Mouse (Mus musculus) Patski (cell line): ENCODE data around the gene Ptges3. TPM values are rescaled to one million over a fixed set of nuclear protein-coding genes. Genes with fewer than 3 reads are reported as not detected.

Source experiments
- ATAC-seq: fragments of 100-300 bp; one replicate; pipeline ENCODE4 v1.8.0; 2021
- CTCF ChIA-PET: fragments of 350-600 bp; sonication (Branson Sonifier 250); formaldehyde crosslinking; loops from one replicate; lab custom pipeline; 2022; ENCODE audit warnings: inconsistent platforms; lab: Charles Lee
- POLR2A ChIA-PET: fragments of 350-600 bp; sonication (Branson Sonifier 250); formaldehyde crosslinking; loops from one replicate; lab custom pipeline; 2022; ENCODE audit warnings: antibody characterized with exemption, inconsistent platforms; lab: Charles Lee
- DNase-seq: peaks from one replicate; pipeline ENCODE4 v3.0.0-alpha.2; 2011; ENCODE audit warnings: low read depth, low spot score
- H3K27me3 ChIP-seq: fragments of 371-371 bp; one replicate; pipeline ENCODE4 v1.5.1; 2021
- CTCF ChIP-seq: fragments of 100-300 bp; IDR thresholded peaks from one replicate; pipeline ENCODE4 v1.5.1; 2021
- in situ Hi-C: fragments of 300-500 bp; cut with MboI; formaldehyde crosslinking; loops from 3 replicates; pipeline ENCODE4 v1.11.1; 2018; ENCODE audit warnings: low pct_unique_long_range_greater_than_20kb, mixed read lengths
- polyA plus RNA-seq: library from polyadenylated mRNA; unstranded; gene quantifications from one replicate; pipeline ENCODE4 v1.2.3, GENCODE M21; 2021

The Ptges3 gene
- polyA plus RNA-seq, 1 experiment from 2014 or later, result 141 TPM

GRCm38 (mm10) chr10:128090651-128091563 lies 32.2 kb downstream of the Ptges3 start:
- no peaks in the 10 kb centered on the region for H3K27me3 ChIP-seq
- no peak for TF ChIP-seq CTCF
- DNase-seq, result no peak
- in situ Hi-C loops, result no loop called here
- POLR2A ChIA-PET, result interaction anchor here (0.6 to 2.9 kb wide), 3 partner anchors 7 to 101 kb away, joined by 3 to 20 read pairs (median 3); partner anchors contain the start of gene Atp5b
- CTCF ChIA-PET, result interaction anchor here (0.9 to 4.7 kb wide), 14 partner anchors 14 to 101 kb away, joined by 3 to 44 read pairs (median 4); no protein-coding TSS in a partner anchor
- ATAC-seq, result peak; percentile 37

GRCm38 (mm10) chr10:128091564-128092505 lies 33.1 kb downstream of the Ptges3 start, which contains the start of gene Baz2a:
TSS of gene Baz2a (plus strand) at chr10:128091577.
- TF ChIP-seq CTCF, result no peak
- no peaks in the 10 kb centered on the region for H3K27me3 ChIP-seq
- CTCF ChIA-PET, result interaction anchor here (1.0 to 4.7 kb wide), 12 partner anchors 13 to 100 kb away, joined by 3 to 44 read pairs (median 6); no protein-coding TSS in a partner anchor
- POLR2A ChIA-PET, result interaction anchor here (0.8 to 2.9 kb wide), 5 partner anchors 8 to 100 kb away, joined by 3 to 20 read pairs (median 4); partner anchors contain the start of gene Atp5b
- peak; percentile 7 for ATAC-seq
- in situ Hi-C loops, result no loop called here
- DNase-seq, result no peak

GRCm38 (mm10) chr10:128092506-128093495 lies 34.0 kb downstream of the Ptges3 start:
- DNase-seq, result no peak
- ChIA-PET POLR2A (interaction anchor here (0.6 to 2.9 kb wide), 5 partner anchors 9 to 252 kb away, joined by 3 to 20 read pairs (median 4); partner anchors contain the start of gene Atp5b), CTCF (interaction anchor here (0.6 to 4.7 kb wide), 7 partner anchors 10 to 253 kb away, joined by 3 to 44 read pairs (median 6); partner anchors contain the start of gene Atp5b)
- TF ChIP-seq CTCF, result no peak
- peak; percentile 49 for ATAC-seq
- H3K27me3 ChIP-seq, result no peaks in the 10 kb centered on the region
- in situ Hi-C loops, result no loop called here

- CTCF ChIA-PET, result interaction anchor here (0.6 to 4.7 kb wide), 4 partner anchors 11 to 252 kb away, joined by 3 to 44 read pairs (median 3); partner anchors contain the start of gene Atp5b
- TF ChIP-seq CTCF, result no peak
- POLR2A ChIA-PET, result interaction anchor here (0.6 to 2.9 kb wide), 7 partner anchors 10 to 83 kb away, joined by 3 to 20 read pairs (median 4); partner anchors contain the start of genes Atp5b and Naca
- ATAC-seq, result no peak
- in situ Hi-C loops, result no loop called here
- no peaks in the 10 kb centered on the region for H3K27me3 ChIP-seq
- no peak for DNase-seq
Observed at GRCm38 (mm10) chr10:128093496-128094294, 34.9 kb downstream of the Ptges3 start.

- no peaks in the 10 kb centered on the region for H3K27me3 ChIP-seq
- DNase-seq (no peak), ATAC-seq (peak; percentile 29)
- ChIA-PET POLR2A (interaction anchor here (0.5 to 1.8 kb wide), 6 partner anchors 11 to 422 kb away, joined by 3 to 5 read pairs (median 3); partner anchors contain the start of genes Atp5b and Naca), CTCF (interaction anchor here (0.9 to 4.7 kb wide), 3 partner anchors 9 to 91 kb away, joined by 4 to 44 read pairs (median 6); no protein-coding TSS in a partner anchor)
- in situ Hi-C loops, result no loop called here
- no peak for TF ChIP-seq CTCF
Observed at GRCm38 (mm10) chr10:128094340-128094968, 35.7 kb downstream of the Ptges3 start.

GRCm38 (mm10) chr10:128095003-128095636 lies 36.4 kb downstream of the Ptges3 start:
- ChIA-PET CTCF (interaction anchor here (0.9 to 1.6 kb wide), 2 partner anchors 10 to 91 kb away, joined by 4 to 6 read pairs; no protein-coding TSS in a partner anchor), POLR2A (interaction anchor here (1.1 to 1.8 kb wide), 3 partner anchors 12 to 59 kb away, joined by 4 to 5 read pairs (median 5); partner anchors contain the start of genes Atp5b and Naca)
- ATAC-seq (no peak), DNase-seq (no peak)
- TF ChIP-seq CTCF, result no peak
- H3K27me3 ChIP-seq, result no peaks in the 10 kb centered on the region
- in situ Hi-C loops, result no loop called here

GRCm38 (mm10) chr10:128096313-128096692 lies 37.5 kb downstream of the Ptges3 start:
- no peaks in the 10 kb centered on the region for H3K27me3 ChIP-seq
- ChIA-PET POLR2A (interaction anchor here (1.1 kb wide), 1 partner anchor 44 kb away, joined by 5 read pairs; no protein-coding TSS in a partner anchor), CTCF (interaction anchor here (1.6 kb wide), 1 partner anchor 11 kb away, joined by 4 read pairs; no protein-coding TSS in a partner anchor)
- DNase-seq (no peak), ATAC-seq (no peak)
- in situ Hi-C loops, result no loop called here
- TF ChIP-seq CTCF, result no peak
